19 mouse cellular contexts compared by ENCODE assay signal in genomic region chr13:113599701-113600530, GRCm38 (mm10). TPM values are rescaled to one million over a fixed set of nuclear protein-coding genes. Genes with fewer than 3 reads are reported as not detected.
DNase-seq lines count a peak whose midpoint lies in the region; ATAC-seq and TF ChIP-seq lines count a peak whose summit lies in the region.
"Had no signal": no experiment of that assay in that cellular context is flagged by ENCODE, and none has a peak within 500 bp of the region (broad histone marks: within the 10 kb centered on the region; RNA-seq: fewer than 3 reads in every experiment).

No protein-coding gene starts in this region.

- 86% methylated on average over 22 of the region's 22 CpGs for WGBS in kidney, postnatal 0 days
- WGBS in kidney, embryonic 16.5 days: 89% methylated on average over 22 of the region's 22 CpGs
- 92% methylated on average over 22 of the region's 22 CpGs for WGBS in hindbrain, embryonic 16.5 days

- TF ChIP-seq CTCF in kidney, postnatal 0 days (IDR thresholded peaks at IDR 0.05; ENCODE audit: low read depth): no peak

- H3K4me2 ChIP-seq in kidney, postnatal 0 days (ENCODE audit: low read length): no peak overlapping the region
- no peak overlapping the region for H3K4me2 ChIP-seq in kidney, embryonic 16.5 days (replicated peaks; ENCODE audit: low read depth, low read length)
- no peak overlapping the region for H3K4me2 ChIP-seq in hindbrain, embryonic 16.5 days (ENCODE audit: low read length)
- H3K4me2 ChIP-seq: forebrain, embryonic 12.5 days; hindbrain, embryonic 15.5 days; lung, embryonic 14.5 days; midbrain, embryonic 15.5 days; neural tube, embryonic 12.5 days; stomach, embryonic 15.5 days had no signal

- peak overlapping the region; percentile 10; the same call in 1 of the 2 replicates for H3K27ac ChIP-seq in kidney, postnatal 0 days
- H3K27ac ChIP-seq in kidney, embryonic 16.5 days (ENCODE audit: low read length): no peak overlapping the region
- H3K27ac ChIP-seq in ES-E14 (ENCODE audit: insufficient read depth, low read depth, low read length, poor library complexity, severe bottlenecking): no peak overlapping the region
- no peak overlapping the region for H3K27ac ChIP-seq in hindbrain, embryonic 16.5 days (ENCODE audit: low read depth, low read length)
- H3K27ac ChIP-seq: forebrain, embryonic 12.5 days; heart, embryonic 10.5 days; hindbrain, embryonic 15.5 days; midbrain, embryonic 15.5 days; neural tube, embryonic 12.5 days; stomach, embryonic 15.5 days had no signal

- ATAC-seq in CD4-positive, CD25-positive, alpha-beta regulatory T cell, adult 4 months: no peak
- ATAC-seq in kidney, postnatal 0 days (replicated peaks; ENCODE audit: low FRiP score, low read depth): no peak
- no peak for ATAC-seq in kidney, embryonic 16.5 days (ENCODE audit: low FRiP score, low TSS enrichment)
- no peak for ATAC-seq in hindbrain, embryonic 16.5 days
- ATAC-seq: intestine, embryonic 16.5 days; midbrain, embryonic 15.5 days had no signal

- 0 out of 2 replicates have a peak, but pooled peaks cover 4% of the 10 kb centered on the region for H3K36me3 ChIP-seq in kidney, postnatal 0 days (ENCODE audit: insufficient read depth, low read length)
- peaks cover 4% of the 10 kb centered on the region for H3K36me3 ChIP-seq in kidney, embryonic 16.5 days (ENCODE audit: insufficient read depth, low read length)
- H3K36me3 ChIP-seq in ES-E14 (ENCODE audit: control insufficient read depth, insufficient read depth, low read length, poor library complexity, severe bottlenecking): no peaks in the 10 kb centered on the region; the same call in 1 of the 2 replicates
- no peaks in the 10 kb centered on the region for H3K36me3 ChIP-seq in hindbrain, embryonic 16.5 days (ENCODE audit: control insufficient read depth, insufficient read depth, low read length)
- H3K36me3 ChIP-seq: forebrain, embryonic 12.5 days; hindbrain, embryonic 15.5 days; midbrain, embryonic 15.5 days; neural tube, embryonic 12.5 days; stomach, embryonic 15.5 days had no signal

- no peaks in the 10 kb centered on the region for H3K27me3 ChIP-seq in kidney, postnatal 0 days (ENCODE audit: insufficient read depth, low read length)
- H3K27me3 ChIP-seq in kidney, embryonic 16.5 days (ENCODE audit: insufficient read depth, low read length): no peaks in the 10 kb centered on the region
- H3K27me3 ChIP-seq in hindbrain, embryonic 16.5 days (replicated peaks; ENCODE audit: control insufficient read depth, insufficient read depth, low read length): no peaks in the 10 kb centered on the region
- H3K27me3 ChIP-seq: forebrain, embryonic 12.5 days; hindbrain, embryonic 15.5 days; midbrain, embryonic 15.5 days; neural tube, embryonic 12.5 days; stomach, embryonic 15.5 days had no signal

- no peak overlapping the region for H3K4me3 ChIP-seq in kidney, postnatal 0 days (replicated peaks; ENCODE audit: low read depth, low read length)
- no peak overlapping the region for H3K4me3 ChIP-seq in kidney, embryonic 16.5 days (ENCODE audit: low read length)
- H3K4me3 ChIP-seq in ES-E14 (ENCODE audit: insufficient read depth in 1 of 2, low read depth in 1 of 2, low read length in 2 of 2, poor library complexity in 1 of 2, severe bottlenecking in 1 of 2): peak overlapping the region; percentile 42 to 59
- no peak overlapping the region for H3K4me3 ChIP-seq in hindbrain, embryonic 16.5 days (ENCODE audit: low read length)
- H3K4me3 ChIP-seq: forebrain, embryonic 12.5 days; heart, embryonic 10.5 days; hindbrain, embryonic 15.5 days; midbrain, embryonic 15.5 days; neural tube, embryonic 12.5 days; stomach, embryonic 15.5 days had no signal

- H3K9me3 ChIP-seq in kidney, postnatal 0 days (replicated peaks; ENCODE audit: low read length): no peaks in the 10 kb centered on the region
- H3K9me3 ChIP-seq in kidney, embryonic 16.5 days (ENCODE audit: low read length): no peaks in the 10 kb centered on the region
- H3K9me3 ChIP-seq in ES-E14 (ENCODE audit: control insufficient read depth, insufficient read depth, low read depth, low read length): no peaks in the 10 kb centered on the region
- no peaks in the 10 kb centered on the region for H3K9me3 ChIP-seq in hindbrain, embryonic 16.5 days (ENCODE audit: control insufficient read depth, low read length)
- H3K9me3 ChIP-seq: forebrain, embryonic 12.5 days; heart, embryonic 10.5 days; hindbrain, embryonic 15.5 days; midbrain, embryonic 15.5 days; neural tube, embryonic 12.5 days; stomach, embryonic 15.5 days had no signal

- peaks cover 43% of the 10 kb centered on the region for H3K4me1 ChIP-seq in kidney, postnatal 0 days (replicated peaks; ENCODE audit: insufficient read depth, low read length)
- H3K4me1 ChIP-seq in kidney, embryonic 16.5 days (ENCODE audit: insufficient read depth, low read length): peaks cover 75% of the 10 kb centered on the region
- H3K4me1 ChIP-seq in ES-E14 (ENCODE audit: control insufficient read depth in 2 of 2, insufficient read depth in 2 of 2, low read length in 2 of 2, poor library complexity in 1 of 2): peaks cover 8 to 20% of the 10 kb centered on the region in 2 experiments
- H3K4me1 ChIP-seq in hindbrain, embryonic 16.5 days (ENCODE audit: control insufficient read depth, insufficient read depth, low read depth, low read length): peaks cover 18% of the 10 kb centered on the region

- no peak overlapping the region for H3K9ac ChIP-seq in kidney, postnatal 0 days (ENCODE audit: low read depth, low read length)
- no peak overlapping the region for H3K9ac ChIP-seq in kidney, embryonic 16.5 days (replicated peaks; ENCODE audit: low read length)
- H3K9ac ChIP-seq in ES-E14 (ENCODE audit: insufficient read depth, low read depth, low read length, poor library complexity, severe bottlenecking): peak overlapping the region; percentile 46; the same call in 1 of the 2 replicates
- no peak overlapping the region for H3K9ac ChIP-seq in hindbrain, embryonic 16.5 days (ENCODE audit: low read depth, low read length)
- H3K9ac ChIP-seq: forebrain, embryonic 12.5 days; hindbrain, embryonic 15.5 days; lung, embryonic 14.5 days; midbrain, embryonic 15.5 days; neural tube, embryonic 12.5 days; stomach, embryonic 15.5 days had no signal

- in situ Hi-C loops in ES-E14 (cut with MboI; ENCODE audit: low sequenced_read_pairs in 2 of 2, unreplicated experiment in 2 of 2): no loop called here

- peak; percentile 52 for DNase-seq in CD4-positive, CD25-positive, alpha-beta regulatory T cell, adult 2 months (ENCODE audit: low read depth, low spot score)
- no peak for DNase-seq in kidney, postnatal 0 days (ENCODE audit: low spot score)
- DNase-seq in ES-E14 (ENCODE audit: low read depth, low spot score): no peak
- DNase-seq in induced T-regulatory cell, adult 2 months (ENCODE audit: low read depth): peak; percentile 69
- DNase-seq in yolk sac, embryonic 10.5 days (ENCODE audit: low spot score): no peak
- DNase-seq: adrenal gland, postnatal 10 days; layer of hippocampus, adult 9-11 months; lung, embryonic 14.5 days; thymus, postnatal 4 days had no signal

TF ChIP-seq in ES-E14, 5 proteins besides CTCF, POLR2A, EP300 and RAD21:
- TF ChIP-seq ZC3H11A (IDR thresholded peaks at IDR 0.05; ENCODE audit: borderline replicate concordance, low read depth, low read length) (no peak), HCFC1 (IDR thresholded peaks at IDR 0.05; ENCODE audit: borderline replicate concordance, insufficient read depth, low read length) (no peak), MAFK (IDR thresholded peaks at IDR 0.05; ENCODE audit: insufficient read depth, low read depth, low read length) (no peak), ZNF384 (IDR thresholded peaks at IDR 0.05; ENCODE audit: low read depth, low read length) (no peak), CHD2 (IDR thresholded peaks at IDR 0.05; ENCODE audit: low read depth, low read length) (no peak)
TF ChIP-seq in ES-E14: peak in this region for 0.

RNA-seq across cellular contexts. Expression of gene Snx18, which starts 18.4 kb away (rescaled TPM):
- polyA plus RNA-seq in CD4-positive, CD25-positive, alpha-beta regulatory T cell, adult 4 months (2017; shearing (Covaris generic)): 10 to 100 TPM in 1 of 2 experiments, 1 to 10 TPM in 1; 6.0 to 11.5 TPM
- 31.2 and 34.8 TPM in 2 replicates for polyA plus RNA-seq in kidney, postnatal 0 days (2015; fragmentation: Nextera tagmentation; extraction: Ambion mirVana)
- 24.6 and 27.2 TPM in 2 replicates for polyA plus RNA-seq in kidney, embryonic 16.5 days (2015; fragmentation: Nextera tagmentation; extraction: Ambion mirVana)
- 45.6 and 47.5 TPM in 2 replicates for total RNA-seq in ES-E14 (2012; rRNA removed)
- 7.1 and 8.4 TPM in 2 replicates for polyA plus RNA-seq in hindbrain, embryonic 16.5 days (2015; fragmentation: Nextera tagmentation; extraction: Ambion mirVana)

Comparison
In these comparisons a context has a peak if more than half of its experiments do, and no peak if none do; other contexts are left out.
1. DNase-seq: peak in CD4-positive, CD25-positive, alpha-beta regulatory T cell, adult 2 months (single experiment) and induced T-regulatory cell, adult 2 months (single experiment); none in kidney, postnatal 0 days (single experiment), ES-E14 (single experiment) and yolk sac, embryonic 10.5 days (single experiment).
2. H3K4me3 ChIP-seq: peak in ES-E14 (2 of 2); none in kidney, postnatal 0 days (single experiment), kidney, embryonic 16.5 days (single experiment) and hindbrain, embryonic 16.5 days (single experiment).